Mouse (Mus musculus) ES-Bruce4 (cell line): ENCODE measurements around the gene Myh9.
"Not testable (repeated sequence)": the region's sequence is repeated elsewhere in the genome, so short reads cannot be mapped to it uniquely, and the experiment has no call there.

Source experiments
- CTCF ChIP-seq: IDR thresholded peaks from one replicate; pipeline ENCODE4 v1.8.1; 2011; ENCODE audit warnings: low read depth, low read length
- EP300 ChIP-seq: IDR thresholded peaks from 2 replicates; pipeline ENCODE4 v1.6.1; 2011; ENCODE audit warnings: low read depth, low read length; ENCODE audit not compliant: insufficient read depth
- POLR2A ChIP-seq: IDR thresholded peaks from one replicate; pipeline ENCODE4 v1.8.1; 2011; ENCODE audit warnings: low read length; ENCODE audit not compliant: insufficient read depth

DNA sequence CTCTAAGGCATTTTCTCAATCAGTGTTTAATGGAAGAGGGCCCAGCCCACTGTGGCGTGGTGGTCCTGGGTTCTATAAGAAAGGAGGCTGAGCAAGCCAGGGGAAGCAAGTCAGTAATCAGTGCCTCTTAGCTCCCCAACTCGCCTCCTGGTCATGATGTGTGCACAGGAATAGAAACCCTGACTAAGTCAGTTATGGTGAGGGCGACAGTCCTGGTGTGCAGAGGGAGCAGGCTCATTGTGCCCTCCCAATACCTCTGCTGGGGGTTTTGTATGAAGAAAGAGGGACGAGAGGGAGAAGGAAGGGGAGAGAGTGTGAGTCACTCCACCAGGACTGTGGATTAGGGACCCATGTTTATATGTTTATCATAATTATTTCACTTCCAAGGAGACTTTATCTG is 108.1 kb downstream of the Myh9 start:
- not testable (repeated sequence) for TF ChIP-seq POLR2A, EP300, CTCF
